Mouse (Mus musculus): ENCODE results near the gene Agbl1.
"Not testable (repeated sequence)": the region's sequence is repeated elsewhere in the genome, so short reads cannot be mapped to it uniquely, and the experiment has no call there.

DNA sequence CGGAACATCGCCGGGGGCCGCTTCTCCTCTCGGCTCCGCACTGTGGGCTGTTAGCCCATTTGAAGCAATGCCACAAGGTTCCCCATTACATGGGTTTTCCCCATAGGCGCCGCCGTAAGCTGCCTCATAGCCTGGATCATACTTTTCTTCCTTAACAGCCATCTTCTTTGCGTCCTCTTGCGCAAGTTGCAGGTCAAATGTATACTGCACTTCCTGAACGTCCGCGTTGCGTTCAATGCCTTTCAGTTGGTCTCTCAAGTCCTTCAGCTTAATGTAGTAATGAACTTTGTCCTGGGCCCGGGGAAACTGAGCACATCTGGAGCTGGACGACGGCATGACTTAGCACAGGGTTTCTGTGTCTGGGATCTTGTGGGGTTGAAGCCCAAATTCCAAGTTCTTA, 15.2 kb downstream of the Agbl1 start:
- TF ChIP-seq CTCF (IDR thresholded peaks at IDR 0.05; ENCODE audit: low read depth, low read length); POLR2A (IDR thresholded peaks at IDR 0.05; ENCODE audit: insufficient read depth, low read length): not testable (repeated sequence)
